Mouse (Mus musculus) intestine, postnatal 0 days (tissue): ENCODE measurements around the gene Nrg3. TPM values are rescaled to one million over a fixed set of nuclear protein-coding genes. Genes with fewer than 3 reads are reported as not detected.

Experiments
- ATAC-seq: fragments of 200-750 bp; cut with Nextera tagmentation; 2 replicates; pipeline ENCODE4 v1.8.0; 2017; ENCODE audit warnings: mild to moderate bottlenecking, moderate TSS enrichment, moderate library complexity
- H3K27ac ChIP-seq: fragments of 300-500 bp; sonication (generic); 2 replicates; pipeline ENCODE4 v1.5.1; 2014; ENCODE audit warnings: mild to moderate bottlenecking, low read depth, low read length, moderate library complexity
- H3K27me3 ChIP-seq: fragments of 300-500 bp; sonication (generic); replicated peaks from 2 replicates; pipeline ENCODE4 v1.6.1; 2014; ENCODE audit warnings: low read length, mixed read lengths; ENCODE audit not compliant: control insufficient read depth, insufficient read depth
- H3K36me3 ChIP-seq: fragments of 300-500 bp; sonication (generic); 2 replicates; pipeline ENCODE4 v1.6.1; 2014; ENCODE audit warnings: mild to moderate bottlenecking, moderate library complexity; ENCODE audit not compliant: control insufficient read depth, insufficient read depth
- H3K4me1 ChIP-seq: fragments of 300-500 bp; sonication (generic); replicated peaks from 2 replicates; pipeline ENCODE4 v1.6.1; 2014; ENCODE audit warnings: antibody characterized with exemption, low read length, mixed read lengths; ENCODE audit not compliant: control insufficient read depth, insufficient read depth
- H3K4me2 ChIP-seq: fragments of 300-500 bp; sonication (generic); replicated peaks from 2 replicates; pipeline ENCODE4 v1.6.1; 2014; ENCODE audit warnings: low read depth, mild to moderate bottlenecking, moderate library complexity
- H3K4me3 ChIP-seq: fragments of 300-500 bp; sonication (generic); 2 replicates; pipeline ENCODE4 v1.5.1; 2014; ENCODE audit warnings: low read depth, low read length
- H3K9ac ChIP-seq: fragments of 300-500 bp; sonication (generic); 2 replicates; pipeline ENCODE4 v1.6.1; 2014; ENCODE audit warnings: mild to moderate bottlenecking, low read depth, low read length
- H3K9me3 ChIP-seq: fragments of 300-500 bp; sonication (generic); 2 replicates; pipeline ENCODE4 v1.6.1; 2016; ENCODE audit warnings: mixed run types; ENCODE audit not compliant: control insufficient read depth
- CTCF ChIP-seq: sonication (generic); IDR thresholded peaks from 2 replicates; pipeline ENCODE4 v1.5.1; 2016; ENCODE audit warnings: low read depth, mild to moderate bottlenecking, control low read depth, antibody characterized with exemption, moderate library complexity
- WGBS: fragments of 180-500 bp; shearing (Covaris S2); extraction: QIAGEN DNeasy Blood & Tissue Kit; methylation state at CpG from one replicate; pipeline ENCODE4 v1.1.7; 2014; 5-methylcytosine and 5-hydroxymethylcytosine counted together
- polyA plus RNA-seq: library from polyadenylated mRNA; unstranded; fragments of >200 nt; fragmentation: Nextera tagmentation; extraction: Ambion mirVana; gene quantifications from 2 replicates; pipeline ENCODE4 v1.2.1, GENCODE M21; 2015

Gene Nrg3
- polyA plus RNA-seq, 1 experiment from 2014 or later: 0.09 TPM

- Histone ChIP-seq H3K27me3 (no peaks in the 10 kb centered on the region), H3K4me1 (no peaks in the 10 kb centered on the region), H3K4me3 (no peak overlapping the region), H3K36me3 (no peaks in the 10 kb centered on the region), H3K27ac (no peak overlapping the region), H3K9me3 (no peaks in the 10 kb centered on the region), H3K4me2 (no peak overlapping the region), H3K9ac (no peak overlapping the region)
- 66% methylated on average over 9 of the region's 9 CpGs for WGBS
- ATAC-seq: no peak
- TF ChIP-seq CTCF: no peak
Observed at GRCm38 (mm10) chr14:38702596-38703393, 770.1 kb downstream of the Nrg3 start.

GRCm38 (mm10) chr14:38701413-38701812 is 771.5 kb downstream of the Nrg3 start:
- Histone ChIP-seq H3K9ac (no peak overlapping the region), H3K4me1 (no peaks in the 10 kb centered on the region), H3K27me3 (no peaks in the 10 kb centered on the region), H3K4me2 (no peak overlapping the region), H3K27ac (no peak overlapping the region), H3K9me3 (no peaks in the 10 kb centered on the region), H3K36me3 (no peaks in the 10 kb centered on the region), H3K4me3 (no peak overlapping the region)
- no peak for TF ChIP-seq CTCF
- WGBS: 28% methylated on average over 1 of the region's 1 CpGs
- no peak for ATAC-seq

GRCm38 (mm10) chr14:38700972-38701371 is 771.9 kb downstream of the Nrg3 start:
- H3K27ac ChIP-seq: no peak overlapping the region
- no peaks in the 10 kb centered on the region for H3K9me3 ChIP-seq
- WGBS: 79% methylated on average over 3 of the region's 3 CpGs
- no peak overlapping the region for H3K4me2 ChIP-seq
- H3K27me3 ChIP-seq: no peaks in the 10 kb centered on the region
- H3K4me3 ChIP-seq: no peak overlapping the region
- no peak for ATAC-seq
- H3K9ac ChIP-seq: no peak overlapping the region
- H3K4me1 ChIP-seq: no peaks in the 10 kb centered on the region
- no peaks in the 10 kb centered on the region for H3K36me3 ChIP-seq
- TF ChIP-seq CTCF: no peak

GRCm38 (mm10) chr14:38659973-38660372 is 812.9 kb downstream of the Nrg3 start:
- Histone ChIP-seq H3K4me1 (no peaks in the 10 kb centered on the region), H3K36me3 (no peaks in the 10 kb centered on the region), H3K4me3 (no peak overlapping the region), H3K4me2 (no peak overlapping the region), H3K9me3 (no peaks in the 10 kb centered on the region), H3K9ac (no peak overlapping the region), H3K27me3 (no peaks in the 10 kb centered on the region), H3K27ac (no peak overlapping the region)
- TF ChIP-seq CTCF: no peak
- WGBS: 32% methylated on average over 1 of the region's 1 CpGs
- ATAC-seq: no peak

GRCm38 (mm10) chr14:38637070-38637469 is 835.8 kb downstream of the Nrg3 start:
- Histone ChIP-seq H3K4me2 (no peak overlapping the region), H3K4me1 (no peaks in the 10 kb centered on the region), H3K9ac (no peak overlapping the region), H3K36me3 (no peaks in the 10 kb centered on the region), H3K9me3 (no peaks in the 10 kb centered on the region), H3K27me3 (no peaks in the 10 kb centered on the region), H3K27ac (no peak overlapping the region), H3K4me3 (no peak overlapping the region)
- WGBS: 78% methylated on average over 3 of the region's 3 CpGs
- TF ChIP-seq CTCF: no peak
- ATAC-seq: no peak

GRCm38 (mm10) chr14:38630114-38630513 is 842.8 kb downstream of the Nrg3 start:
- no peak overlapping the region for H3K4me2 ChIP-seq
- 85% methylated on average over 3 of the region's 3 CpGs for whole genome bisulfite sequencing
- no peak for ATAC-seq
- H3K9ac ChIP-seq: no peak overlapping the region
- no peak overlapping the region for H3K27ac ChIP-seq
- H3K4me3 ChIP-seq: no peak overlapping the region
- H3K27me3 ChIP-seq: no peaks in the 10 kb centered on the region
- no peaks in the 10 kb centered on the region for H3K36me3 ChIP-seq
- no peaks in the 10 kb centered on the region for H3K9me3 ChIP-seq
- no peak for TF ChIP-seq CTCF
- H3K4me1 ChIP-seq: no peaks in the 10 kb centered on the region
